Mouse (Mus musculus): ENCODE data around the gene Ubald2. TPM values are rescaled to one million over a fixed set of nuclear protein-coding genes. Genes with fewer than 3 reads are reported as not detected.

The Ubald2 gene
- total and polyA plus RNA-seq, 2 experiments from 2014 or later: 40.9 to 85.9 TPM

DNA sequence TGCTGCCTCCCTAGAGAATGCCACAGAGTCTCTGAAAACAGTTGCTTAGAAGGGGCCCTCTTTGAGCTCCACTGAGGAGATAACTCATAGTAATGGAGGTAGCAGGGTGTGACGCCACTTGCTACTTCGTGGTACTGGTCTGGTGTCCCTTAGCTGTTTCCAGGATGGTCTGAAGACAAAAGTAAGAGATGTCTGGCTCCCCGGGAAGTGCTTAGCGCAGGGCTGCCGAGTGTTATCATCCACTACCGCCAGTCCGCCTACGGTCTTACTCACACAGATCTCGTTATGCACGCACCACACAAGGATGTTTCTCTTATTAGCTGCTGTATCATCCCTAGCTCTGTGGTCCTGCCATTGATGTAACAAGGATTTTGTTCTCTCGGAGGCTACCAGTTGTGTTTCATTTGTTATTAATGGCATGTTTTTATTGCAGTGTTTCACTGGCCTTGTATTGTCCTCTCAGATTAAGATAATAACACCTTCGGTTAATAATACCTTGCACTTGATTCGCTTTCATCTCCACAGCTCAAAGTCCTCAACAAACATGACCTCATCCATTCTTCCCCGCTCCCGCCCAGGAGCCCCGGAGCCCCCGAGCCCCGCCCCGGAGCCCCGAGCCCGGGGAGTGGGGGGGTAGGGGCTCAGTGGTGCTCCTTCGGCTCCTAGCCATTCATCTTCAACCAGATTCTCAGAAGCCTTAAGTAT is 3.0 kb upstream of the Ubald2 start:
- no peaks in the 10 kb centered on the region for H3K9me3 ChIP-seq (ENCODE audit: low read length)
- peaks cover 5% of the 10 kb centered on the region; the same call in 1 of the 2 replicates for H3K4me1 ChIP-seq (ENCODE audit: insufficient read depth, low read length)
- TF ChIP-seq CTCF (IDR thresholded peaks at IDR 0.05): no peak
- DNase-seq (ENCODE audit: low spot score): no peak
- no peaks in the 10 kb centered on the region for H3K27me3 ChIP-seq (ENCODE audit: insufficient read depth, low read length)
- 34% methylated on average over 22 of the region's 22 CpGs for WGBS
- ATAC-seq (ENCODE audit: low FRiP score): no peak
- H3K36me3 ChIP-seq (ENCODE audit: insufficient read depth, low read length): no peaks in the 10 kb centered on the region
- 0 out of 2 replicates have a peak overlapping the region, but pooled peaks have one; percentile 13 for H3K9ac ChIP-seq (replicated peaks; ENCODE audit: low read length, poor library complexity, severe bottlenecking)
- H3K4me3 ChIP-seq (ENCODE audit: low read depth, low read length): no peak overlapping the region
- no peak overlapping the region for H3K27ac ChIP-seq (ENCODE audit: low read depth, low read length)
- H3K4me2 ChIP-seq (ENCODE audit: low read depth, low read length, poor library complexity, severe bottlenecking): no peak overlapping the region

DNA sequence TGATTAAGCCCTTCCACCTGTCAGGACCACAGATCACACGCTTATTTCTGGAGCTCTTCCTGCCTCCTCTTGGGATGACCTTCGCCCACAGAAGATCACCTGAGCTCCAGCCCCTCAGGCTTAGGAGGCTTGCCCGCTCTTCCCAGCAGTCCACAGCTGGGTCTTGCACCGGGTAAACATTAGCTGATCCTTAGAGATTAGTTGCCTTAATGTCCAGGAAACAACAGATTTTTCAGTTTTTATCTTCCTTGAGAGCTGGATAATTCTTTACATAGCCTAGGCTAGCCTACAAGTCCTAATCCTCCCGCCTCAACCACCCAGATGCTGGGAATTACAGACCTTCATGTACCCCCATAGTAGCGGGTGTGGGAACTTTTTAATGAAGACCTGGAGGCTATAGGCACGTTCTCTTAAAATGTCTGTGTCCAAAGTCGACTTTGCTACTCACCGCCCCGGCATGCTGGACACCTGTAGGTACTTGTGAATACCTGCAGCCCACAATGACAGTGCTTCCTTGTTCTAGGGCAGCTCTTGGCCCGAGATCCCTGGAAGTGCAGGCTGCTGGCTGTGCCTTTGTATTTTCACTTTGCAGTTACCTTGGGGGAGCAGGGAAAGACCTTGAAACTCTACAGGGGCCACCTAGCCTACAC is 2.3 kb upstream of the Ubald2 start:
- no peak overlapping the region for H3K4me2 ChIP-seq (ENCODE audit: low read depth, low read length, poor library complexity, severe bottlenecking)
- no peaks in the 10 kb centered on the region for H3K9me3 ChIP-seq (ENCODE audit: low read length)
- no peaks in the 10 kb centered on the region for H3K27me3 ChIP-seq (ENCODE audit: insufficient read depth, low read length)
- H3K9ac ChIP-seq (replicated peaks; ENCODE audit: low read length, poor library complexity, severe bottlenecking): no peak overlapping the region
- TF ChIP-seq CTCF (IDR thresholded peaks at IDR 0.05): no peak
- peaks cover 10% of the 10 kb centered on the region for H3K4me1 ChIP-seq (ENCODE audit: insufficient read depth, low read length)
- H3K36me3 ChIP-seq (ENCODE audit: insufficient read depth, low read length): no peaks in the 10 kb centered on the region
- 46% methylated on average over 11 of the region's 11 CpGs for WGBS
- H3K4me3 ChIP-seq (ENCODE audit: low read depth, low read length): no peak overlapping the region
- no peak for ATAC-seq (ENCODE audit: low FRiP score)
- H3K27ac ChIP-seq (ENCODE audit: low read depth, low read length): no peak overlapping the region
- no peak for DNase-seq (ENCODE audit: low spot score)

DNA sequence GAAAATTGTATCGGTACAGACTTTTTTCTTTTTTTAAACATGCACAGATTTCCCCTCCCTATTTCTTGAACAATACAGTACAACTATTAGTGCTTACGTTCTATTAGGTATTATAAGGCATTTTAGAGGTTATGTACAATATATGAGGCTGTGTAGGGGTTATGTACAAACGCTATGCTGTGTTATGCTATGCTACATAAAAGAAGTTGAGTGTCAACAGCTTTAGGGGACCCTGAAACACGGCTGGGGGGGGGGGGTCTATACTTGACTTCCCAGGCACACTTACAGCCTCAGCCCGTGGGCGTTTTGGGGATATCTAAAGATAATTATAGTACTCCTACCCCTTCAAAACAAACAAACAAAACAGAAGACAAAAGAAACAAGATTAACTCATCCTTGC is 1.8 kb upstream of the Ubald2 start:
- Histone ChIP-seq H3K27me3 (ENCODE audit: insufficient read depth, low read length) (no peaks in the 10 kb centered on the region), H3K4me1 (ENCODE audit: insufficient read depth, low read length) (peaks cover 15% of the 10 kb centered on the region), H3K36me3 (ENCODE audit: insufficient read depth, low read length) (peaks cover under 1% of the 10 kb centered on the region; the same call in 1 of the 2 replicates), H3K9ac (replicated peaks; ENCODE audit: low read length, poor library complexity, severe bottlenecking) (no peak overlapping the region), H3K9me3 (ENCODE audit: low read length) (no peaks in the 10 kb centered on the region), H3K27ac (ENCODE audit: low read depth, low read length) (no peak overlapping the region), H3K4me2 (ENCODE audit: low read depth, low read length, poor library complexity, severe bottlenecking) (no peak overlapping the region), H3K4me3 (ENCODE audit: low read depth, low read length) (no peak overlapping the region)
- ATAC-seq (ENCODE audit: low FRiP score) (no peak), DNase-seq (ENCODE audit: low spot score) (no peak)
- no peak for TF ChIP-seq CTCF (IDR thresholded peaks at IDR 0.05)
- 52% methylated on average over 6 of the region's 6 CpGs for WGBS

DNA sequence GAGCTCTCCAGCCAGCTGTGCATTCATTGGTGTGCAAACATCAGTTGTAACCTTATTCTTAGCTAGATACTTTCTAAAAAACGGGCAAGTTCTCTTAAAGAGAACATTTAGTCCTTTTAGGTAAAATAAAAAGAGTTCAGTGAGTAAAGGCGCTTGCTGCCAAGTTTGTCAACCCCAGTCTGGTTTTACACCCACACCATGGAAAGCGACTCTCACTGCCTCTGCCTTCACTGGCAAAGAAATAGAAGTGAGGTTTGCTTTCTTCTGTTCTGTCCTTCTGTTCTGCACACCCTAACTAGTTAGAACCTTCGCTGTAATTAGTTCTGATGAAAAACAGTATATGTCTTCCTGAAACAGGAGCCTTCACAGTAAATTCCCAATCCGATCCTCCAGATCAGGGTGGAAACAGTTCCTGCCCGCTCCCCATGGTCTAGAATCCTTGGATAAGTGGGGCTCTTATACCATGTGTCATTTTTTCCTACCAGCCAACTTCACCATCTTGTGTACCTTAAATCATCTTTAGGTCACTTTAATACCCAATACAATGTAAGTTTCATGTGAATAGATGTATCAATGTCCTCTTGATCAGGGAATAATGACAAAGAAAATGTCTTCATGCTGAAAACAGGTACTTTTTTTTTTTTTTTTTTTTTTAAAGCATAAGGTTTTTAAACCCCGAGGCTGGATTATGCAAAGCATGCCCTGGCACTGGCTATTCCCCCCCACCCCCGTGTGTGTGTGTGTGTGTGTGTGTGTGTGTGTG is 1.1 kb upstream of the Ubald2 start:
- Histone ChIP-seq H3K9ac (replicated peaks; ENCODE audit: low read length, poor library complexity, severe bottlenecking) (no peak overlapping the region), H3K4me3 (ENCODE audit: low read depth, low read length) (no peak overlapping the region), H3K27ac (ENCODE audit: low read depth, low read length) (no peak overlapping the region), H3K4me1 (ENCODE audit: insufficient read depth, low read length) (peaks cover 15% of the 10 kb centered on the region), H3K36me3 (ENCODE audit: insufficient read depth, low read length) (peaks cover 5% of the 10 kb centered on the region; the same call in 1 of the 2 replicates), H3K4me2 (ENCODE audit: low read depth, low read length, poor library complexity, severe bottlenecking) (no peak overlapping the region), H3K9me3 (ENCODE audit: low read length) (no peaks in the 10 kb centered on the region), H3K27me3 (ENCODE audit: insufficient read depth, low read length) (no peaks in the 10 kb centered on the region)
- 62% methylated on average over 8 of the region's 8 CpGs for WGBS
- no peak for TF ChIP-seq CTCF (IDR thresholded peaks at IDR 0.05)
- DNase-seq (ENCODE audit: low spot score): no peak
- ATAC-seq (ENCODE audit: low FRiP score): no peak

DNA sequence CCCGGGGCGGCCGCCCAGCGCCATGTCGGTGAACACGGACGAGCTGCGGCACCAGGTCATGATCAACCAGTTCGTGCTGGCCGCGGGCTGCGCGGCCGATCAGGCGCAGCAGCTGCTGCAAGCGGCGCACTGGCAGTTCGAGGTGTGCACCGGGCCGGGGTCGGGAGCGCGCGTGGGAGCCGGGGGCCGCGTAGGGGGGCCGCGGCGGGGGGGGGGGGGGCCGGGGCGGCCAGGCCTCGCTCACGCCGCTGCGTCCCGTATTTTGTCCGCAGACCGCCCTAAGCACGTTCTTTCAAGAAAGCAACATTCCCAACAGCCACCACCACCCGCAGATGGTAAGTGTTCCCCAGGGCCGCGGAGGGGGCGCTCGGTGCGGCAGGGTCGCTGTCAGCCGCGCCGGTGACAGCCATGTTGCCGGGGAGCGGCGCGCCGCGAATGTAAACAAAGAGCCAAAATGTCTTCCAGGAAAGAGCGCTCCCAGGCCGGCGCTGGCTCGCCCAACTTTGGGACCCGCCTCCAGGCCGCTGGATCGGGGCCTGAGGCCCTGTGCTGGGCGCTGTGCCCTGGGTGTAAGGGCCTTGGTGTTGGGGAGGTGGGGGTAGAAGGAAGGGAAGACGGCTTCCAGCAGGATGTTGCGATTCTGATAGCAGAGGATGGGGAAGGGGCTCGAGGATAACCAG is 533 bp downstream of the Ubald2 start:
- Histone ChIP-seq H3K4me3 (ENCODE audit: low read depth, low read length) (peak overlapping the region; percentile 82), H3K27me3 (ENCODE audit: insufficient read depth, low read length) (no peaks in the 10 kb centered on the region), H3K27ac (ENCODE audit: low read depth, low read length) (peak overlapping the region; percentile 89), H3K4me2 (ENCODE audit: low read depth, low read length, poor library complexity, severe bottlenecking) (peak overlapping the region; percentile 62), H3K9ac (replicated peaks; ENCODE audit: low read length, poor library complexity, severe bottlenecking) (peak overlapping the region; percentile 85), H3K4me1 (ENCODE audit: insufficient read depth, low read length) (peaks cover 15% of the 10 kb centered on the region), H3K36me3 (ENCODE audit: insufficient read depth, low read length) (peaks cover 11% of the 10 kb centered on the region), H3K9me3 (ENCODE audit: low read length) (no peaks in the 10 kb centered on the region)
- WGBS: 2% methylated on average over 25 of the region's 67 CpGs
- TF ChIP-seq CTCF (IDR thresholded peaks at IDR 0.05): no peak
- peak; percentile 15; the same call in 1 of the 2 replicates for ATAC-seq (ENCODE audit: low FRiP score)
- DNase-seq (ENCODE audit: low spot score): peak; percentile 66
